Mouse (Mus musculus) heart, adult 2 months (tissue): ENCODE measurements around the gene Lypla2.

ENCODE experiments used
- CTCF ChIP-seq: fragments of 200-600 bp; IDR thresholded peaks from 2 replicates; pipeline ENCODE4 v1.8.1; 2022; ENCODE audit warnings: antibody characterized with exemption, mild to moderate bottlenecking, moderate library complexity
- EP300 ChIP-seq: fragments of 200-500 bp; IDR thresholded peaks from 2 replicates; pipeline ENCODE4 v1.6.1; 2011; ENCODE audit warnings: low read depth, low read length, control low read depth; ENCODE audit not compliant: insufficient read depth
- POLR2A ChIP-seq: fragments of 200-500 bp; IDR thresholded peaks from 2 replicates; pipeline ENCODE4 v1.6.1; 2011; ENCODE audit warnings: mild to moderate bottlenecking, low read depth, low read length, control low read depth; ENCODE audit not compliant: insufficient read depth

- TF ChIP-seq POLR2A (no peak), CTCF (no peak), EP300 (no peak)
Measured at GRCm38 (mm10) chr4:135958354-135958753, 14.1 kb downstream of the Lypla2 start.
